Mouse (Mus musculus): ENCODE measurements at regions not wholly inside any gene's neighbourhood (a gene's known extent, or its start where the extent isn't known, plus 50 kb on each side); places are given as distances from the start of the nearest gene placed in this dataset.

- Histone ChIP-seq H3K4me1 (ENCODE audit: control insufficient read depth, insufficient read depth, low read length) (peaks cover 10% of the 10 kb centered on the region), H3K27ac (replicated peaks; ENCODE audit: low read depth, low read length) (no peak overlapping the region), H3K27me3 (ENCODE audit: control insufficient read depth, insufficient read depth, low read length) (no peaks in the 10 kb centered on the region), H3K9me3 (ENCODE audit: control insufficient read depth, low read length) (no peaks in the 10 kb centered on the region), H3K4me2 (replicated peaks; ENCODE audit: low read depth, low read length, severe bottlenecking) (no peak overlapping the region), H3K4me3 (replicated peaks; ENCODE audit: low read length) (no peak overlapping the region), H3K9ac (ENCODE audit: low read depth, low read length, severe bottlenecking) (no peak overlapping the region), H3K36me3 (ENCODE audit: control insufficient read depth, insufficient read depth, low read length) (no peaks in the 10 kb centered on the region)
- TF ChIP-seq POLR2A (IDR thresholded peaks at IDR 0.05; ENCODE audit: borderline replicate concordance, extremely low read depth, insufficient read depth, insufficient read length): no peak
- WGBS: 84% methylated on average over 3 of the region's 3 CpGs
- DNase-seq (ENCODE audit: low spot score): no peak
- ATAC-seq (ENCODE audit: low FRiP score, low read depth): no peak
These were observed 209.1 kb downstream of the 1500009L16Rik start for GRCm38 (mm10) chr10:83931758-83932157.

- no peak overlapping the region for H3K9ac ChIP-seq (ENCODE audit: low read depth, low read length, severe bottlenecking)
- no peak for ATAC-seq (ENCODE audit: low FRiP score, low read depth)
- no peaks in the 10 kb centered on the region for H3K4me1 ChIP-seq (ENCODE audit: control insufficient read depth, insufficient read depth, low read length)
- 71% methylated on average over 7 of the region's 7 CpGs for WGBS
- no peak overlapping the region for H3K4me3 ChIP-seq (replicated peaks; ENCODE audit: low read length)
- no peaks in the 10 kb centered on the region for H3K27me3 ChIP-seq (ENCODE audit: control insufficient read depth, insufficient read depth, low read length)
- no peaks in the 10 kb centered on the region for H3K9me3 ChIP-seq (ENCODE audit: control insufficient read depth, low read length)
- no peak for DNase-seq (ENCODE audit: low spot score)
- no peak overlapping the region for H3K4me2 ChIP-seq (replicated peaks; ENCODE audit: low read depth, low read length, severe bottlenecking)
- H3K27ac ChIP-seq (replicated peaks; ENCODE audit: low read depth, low read length): no peak overlapping the region
- no peaks in the 10 kb centered on the region for H3K36me3 ChIP-seq (ENCODE audit: control insufficient read depth, insufficient read depth, low read length)
- no peak for TF ChIP-seq POLR2A (IDR thresholded peaks at IDR 0.05; ENCODE audit: borderline replicate concordance, extremely low read depth, insufficient read depth, insufficient read length)
These were observed 210.5 kb downstream of the 1500009L16Rik start for GRCm38 (mm10) chr10:83933201-83933600.

- Histone ChIP-seq H3K36me3 (ENCODE audit: control insufficient read depth, insufficient read depth, low read length) (no peaks in the 10 kb centered on the region), H3K4me3 (replicated peaks; ENCODE audit: low read length) (no peak overlapping the region), H3K4me2 (replicated peaks; ENCODE audit: low read depth, low read length, severe bottlenecking) (no peak overlapping the region), H3K4me1 (ENCODE audit: control insufficient read depth, insufficient read depth, low read length) (no peaks in the 10 kb centered on the region), H3K27me3 (ENCODE audit: control insufficient read depth, insufficient read depth, low read length) (no peaks in the 10 kb centered on the region), H3K9me3 (ENCODE audit: control insufficient read depth, low read length) (no peaks in the 10 kb centered on the region), H3K9ac (ENCODE audit: low read depth, low read length, severe bottlenecking) (no peak overlapping the region), H3K27ac (replicated peaks; ENCODE audit: low read depth, low read length) (no peak overlapping the region)
- DNase-seq (ENCODE audit: low spot score) (no peak), ATAC-seq (ENCODE audit: low FRiP score, low read depth) (no peak)
- 66% methylated on average over 3 of the region's 3 CpGs for WGBS
- TF ChIP-seq POLR2A (IDR thresholded peaks at IDR 0.05; ENCODE audit: borderline replicate concordance, extremely low read depth, insufficient read depth, insufficient read length): no peak
These were observed 211.8 kb downstream of the 1500009L16Rik start for GRCm38 (mm10) chr10:83934498-83934897.

GRCm38 (mm10) chr10:83937168-83937567, 214.5 kb downstream of the 1500009L16Rik start:
- ATAC-seq (ENCODE audit: low FRiP score, low read depth) (no peak), DNase-seq (ENCODE audit: low spot score) (no peak)
- Histone ChIP-seq H3K9me3 (ENCODE audit: control insufficient read depth, low read length) (no peaks in the 10 kb centered on the region), H3K4me3 (replicated peaks; ENCODE audit: low read length) (no peak overlapping the region), H3K36me3 (ENCODE audit: control insufficient read depth, insufficient read depth, low read length) (no peaks in the 10 kb centered on the region), H3K4me2 (replicated peaks; ENCODE audit: low read depth, low read length, severe bottlenecking) (no peak overlapping the region), H3K27me3 (ENCODE audit: control insufficient read depth, insufficient read depth, low read length) (no peaks in the 10 kb centered on the region), H3K4me1 (ENCODE audit: control insufficient read depth, insufficient read depth, low read length) (no peaks in the 10 kb centered on the region), H3K27ac (replicated peaks; ENCODE audit: low read depth, low read length) (no peak overlapping the region), H3K9ac (ENCODE audit: low read depth, low read length, severe bottlenecking) (no peak overlapping the region)
- WGBS: 62% methylated on average over 9 of the region's 9 CpGs
- no peak for TF ChIP-seq POLR2A (IDR thresholded peaks at IDR 0.05; ENCODE audit: borderline replicate concordance, extremely low read depth, insufficient read depth, insufficient read length)

- DNase-seq (ENCODE audit: low spot score): no peak
- WGBS: 17% methylated on average over 3 of the region's 3 CpGs
These were observed 219.4 kb downstream of the 1500009L16Rik start for GRCm38 (mm10) chr10:83942101-83942500.

GRCm38 (mm10) chr10:83944158-83944557, 221.5 kb downstream of the 1500009L16Rik start:
- no peak for DNase-seq (ENCODE audit: low spot score)
- H3K9me3 ChIP-seq (ENCODE audit: control insufficient read depth, low read length): no peaks in the 10 kb centered on the region
- TF ChIP-seq POLR2A (IDR thresholded peaks at IDR 0.05; ENCODE audit: borderline replicate concordance, extremely low read depth, insufficient read depth, insufficient read length): no peak
- no peak overlapping the region for H3K9ac ChIP-seq (ENCODE audit: low read depth, low read length, severe bottlenecking)
- H3K4me1 ChIP-seq (ENCODE audit: control insufficient read depth, insufficient read depth, low read length): no peaks in the 10 kb centered on the region
- no peaks in the 10 kb centered on the region for H3K27me3 ChIP-seq (ENCODE audit: control insufficient read depth, insufficient read depth, low read length)
- H3K27ac ChIP-seq (replicated peaks; ENCODE audit: low read depth, low read length): no peak overlapping the region
- H3K36me3 ChIP-seq (ENCODE audit: control insufficient read depth, insufficient read depth, low read length): no peaks in the 10 kb centered on the region
- no peak overlapping the region for H3K4me2 ChIP-seq (replicated peaks; ENCODE audit: low read depth, low read length, severe bottlenecking)
- ATAC-seq (ENCODE audit: low FRiP score, low read depth): no peak
- 89% methylated on average over 1 of the region's 1 CpGs for WGBS
- H3K4me3 ChIP-seq (replicated peaks; ENCODE audit: low read length): no peak overlapping the region

More at GRCm38 (mm10) chr10:83942101-83942500, 219.4 kb downstream of the 1500009L16Rik start:
- no peak for ATAC-seq (ENCODE audit: low FRiP score, low read depth)
- no peaks in the 10 kb centered on the region for H3K9me3 ChIP-seq (ENCODE audit: control insufficient read depth, low read length)
- no peaks in the 10 kb centered on the region for H3K36me3 ChIP-seq (ENCODE audit: control insufficient read depth, insufficient read depth, low read length)
- no peaks in the 10 kb centered on the region for H3K4me1 ChIP-seq (ENCODE audit: control insufficient read depth, insufficient read depth, low read length)
- no peak for TF ChIP-seq POLR2A (IDR thresholded peaks at IDR 0.05; ENCODE audit: borderline replicate concordance, extremely low read depth, insufficient read depth, insufficient read length)
- H3K27me3 ChIP-seq (ENCODE audit: control insufficient read depth, insufficient read depth, low read length): no peaks in the 10 kb centered on the region
- H3K4me2 ChIP-seq (replicated peaks; ENCODE audit: low read depth, low read length, severe bottlenecking): no peak overlapping the region
- no peak overlapping the region for H3K9ac ChIP-seq (ENCODE audit: low read depth, low read length, severe bottlenecking)
- no peak overlapping the region for H3K27ac ChIP-seq (replicated peaks; ENCODE audit: low read depth, low read length)
- H3K4me3 ChIP-seq (replicated peaks; ENCODE audit: low read length): no peak overlapping the region

Data from limb, embryonic 14.5 days (tissue).